ENCODE assay signal across 13 mouse cellular contexts in genomic region chr6:66928972-66929645, GRCm38 (mm10). TPM values are rescaled to one million over a fixed set of nuclear protein-coding genes. Genes with fewer than 3 reads are reported as not detected.
DNase-seq lines count a peak whose midpoint lies in the region; ATAC-seq and TF ChIP-seq lines count a peak whose summit lies in the region.
"Had no signal": no experiment of that assay in that cellular context is flagged by ENCODE, and none has a peak within 500 bp of the region (broad histone marks: within the 10 kb centered on the region; RNA-seq: fewer than 3 reads in every experiment).

No protein-coding gene starts in this region.

- H3K4me2 ChIP-seq in heart, postnatal 0 days (ENCODE audit: low read depth, low read length), result no peak overlapping the region
- peak overlapping the region; percentile 40; the same call in 1 of the 2 replicates for H3K4me2 ChIP-seq in liver, embryonic 11.5 days

- DNase-seq in heart, postnatal 0 days (ENCODE audit: low spot score), result no peak
- no peak for DNase-seq in heart, adult 18-20 months
- DNase-seq in liver, embryonic 11.5 days (ENCODE audit: low spot score), result no peak
- DNase-seq in liver, result no peak
- peak; percentile 20 for DNase-seq in ZHBTc4 (ENCODE audit: low read depth, low spot score)
- peak; percentile 35 for DNase-seq in mesoderm, embryonic 11.5 days (ENCODE audit: low read depth, low spot score)
- no peak for DNase-seq in gastrocnemius, postnatal 14 days
- no peak for DNase-seq in frontal cortex, adult 2 months (ENCODE audit: extremely low spot score in 1 of 2, low spot score in 1 of 2)
- DNase-seq: adrenal gland, postnatal 14 days; gastrocnemius, postnatal 36 days; heart, postnatal 14 days had no signal

- H3K4me3 ChIP-seq in heart, postnatal 0 days (ENCODE audit: low read depth, low read length), result no peak overlapping the region
- no peak overlapping the region for H3K4me3 ChIP-seq in liver, embryonic 11.5 days (ENCODE audit: low read depth, low read length)
- H3K4me3 ChIP-seq: embryonic facial prominence, embryonic 10.5 days; midbrain, embryonic 10.5 days had no signal

- no peak for TF ChIP-seq EP300 in heart, postnatal 0 days (IDR thresholded peaks at IDR 0.05; ENCODE audit: low read depth)

- no peaks in the 10 kb centered on the region for H3K9me3 ChIP-seq in heart, postnatal 0 days (replicated peaks; ENCODE audit: control insufficient read depth, low read length)
- H3K9me3 ChIP-seq in liver, embryonic 11.5 days (ENCODE audit: control insufficient read depth, low read length), result no peaks in the 10 kb centered on the region
- H3K9me3 ChIP-seq: embryonic facial prominence, embryonic 10.5 days; midbrain, embryonic 10.5 days had no signal

- TF ChIP-seq CTCF in heart, postnatal 0 days (IDR thresholded peaks at IDR 0.05; ENCODE audit: low read depth), result 0 out of 2 replicates have a peak, but pooled peaks have one; percentile 2

- no peak overlapping the region for H3K9ac ChIP-seq in heart, postnatal 0 days (replicated peaks; ENCODE audit: low read depth, low read length)
- H3K9ac ChIP-seq in liver, embryonic 11.5 days (ENCODE audit: low read depth, low read length), result no peak overlapping the region

- H3K4me1 ChIP-seq in heart, postnatal 0 days (ENCODE audit: control insufficient read depth, insufficient read depth), result no peaks in the 10 kb centered on the region
- peaks cover 9% of the 10 kb centered on the region for H3K4me1 ChIP-seq in liver, embryonic 11.5 days (replicated peaks; ENCODE audit: control insufficient read depth, insufficient read depth, low read length)

- intact Hi-C loops in gastrocnemius, postnatal 14 days (cut with DNase I; ENCODE audit: low total_unique reads), result no loop called here

- no peaks in the 10 kb centered on the region for H3K27me3 ChIP-seq in heart, postnatal 0 days (ENCODE audit: control insufficient read depth, insufficient read depth, low read length)
- H3K27me3 ChIP-seq in liver, embryonic 11.5 days (replicated peaks; ENCODE audit: control insufficient read depth, insufficient read depth, low read length), result no peaks in the 10 kb centered on the region

- 77% methylated on average over 2 of the region's 2 CpGs for WGBS in heart, postnatal 0 days
- 39% methylated on average over 2 of the region's 2 CpGs for WGBS in liver, embryonic 11.5 days

- no peak overlapping the region for H3K27ac ChIP-seq in heart, postnatal 0 days (ENCODE audit: low read depth)
- H3K27ac ChIP-seq in liver, embryonic 11.5 days (ENCODE audit: low read depth, low read length), result no peak overlapping the region
- H3K27ac ChIP-seq: embryonic facial prominence, embryonic 10.5 days; midbrain, embryonic 10.5 days had no signal

- no peak for ATAC-seq in heart, postnatal 0 days (ENCODE audit: insufficient read depth, low read depth)
- no peak for ATAC-seq in liver, embryonic 11.5 days (replicated peaks; ENCODE audit: low FRiP score)

- H3K36me3 ChIP-seq in heart, postnatal 0 days (replicated peaks; ENCODE audit: control insufficient read depth, insufficient read depth, low read length), result no peaks in the 10 kb centered on the region
- no peaks in the 10 kb centered on the region for H3K36me3 ChIP-seq in liver, embryonic 11.5 days (ENCODE audit: control insufficient read depth, insufficient read depth, low read length)
- H3K36me3 ChIP-seq: embryonic facial prominence, embryonic 10.5 days; midbrain, embryonic 10.5 days had no signal

RNA-seq across cellular contexts. Expression of gene Gng12, which starts 32.9 kb away (rescaled TPM):
- total RNA-seq in heart, postnatal 0 days (2014; rRNA removed; ENCODE audit: low replicate concordance), result 20.1 and 30.6 TPM in 2 replicates
- polyA plus RNA-seq in heart, postnatal 0 days (2015; fragmentation: Nextera tagmentation; extraction: Ambion mirVana), result 41.0 and 44.8 TPM in 2 replicates
- 10 to 100 TPM; 36.9 to 41.9 TPM for total RNA-seq in heart, adult 18-20 months (2021)
- polyA plus RNA-seq in liver, embryonic 11.5 days (2014; fragmentation: Nextera tagmentation; extraction: Ambion mirVana), result 51.5 and 59.6 TPM in 2 replicates
- 10 to 100 TPM; 34.3 to 35.0 TPM for total RNA-seq in gastrocnemius, postnatal 14 days (2021)
- 40.5 and 49.5 TPM in 2 replicates for polyA plus RNA-seq in frontal cortex, adult 2 months (2012; rRNA removed)

Comparison
In these comparisons a context has a peak if more than half of its experiments do, and no peak if none do; other contexts are left out.
1. DNase-seq: peak in ZHBTc4 (single experiment) and mesoderm, embryonic 11.5 days (single experiment); none in heart, postnatal 0 days (single experiment), heart, adult 18-20 months (0 of 2), liver, embryonic 11.5 days (single experiment), liver (single experiment), gastrocnemius, postnatal 14 days (single experiment) and frontal cortex, adult 2 months (0 of 2).